Mouse (Mus musculus) neutrophil, adult 5-6 weeks (primary cell): ENCODE results near the gene Ifi202b. TPM values are rescaled to one million over a fixed set of nuclear protein-coding genes. Genes with fewer than 3 reads are reported as not detected.
"Not testable (repeated sequence)": the region's sequence is repeated elsewhere in the genome, so short reads cannot be mapped to it uniquely, and the experiment has no call there.

Experiments used
- ATAC-seq: fragments of 151-379, 151-347 bp; 2 replicates; pipeline ENCODE4 v1.8.0; 2017; ENCODE audit warnings: mild to moderate bottlenecking, moderate TSS enrichment; ENCODE audit not compliant: insufficient number of reproducible peaks, poor library complexity, low FRiP score, severe bottlenecking; ENCODE audit errors: extremely low read depth
- total RNA-seq: library from RNA; stranded (forward); fragments of 200-1000 nt; gene quantifications from 2 replicates; pipeline ENCODE4 v1.2.3, GENCODE M21; 2017

The Ifi202b gene
- total RNA-seq, 1 experiment from 2014 or later: 0.23 TPM

DNA sequence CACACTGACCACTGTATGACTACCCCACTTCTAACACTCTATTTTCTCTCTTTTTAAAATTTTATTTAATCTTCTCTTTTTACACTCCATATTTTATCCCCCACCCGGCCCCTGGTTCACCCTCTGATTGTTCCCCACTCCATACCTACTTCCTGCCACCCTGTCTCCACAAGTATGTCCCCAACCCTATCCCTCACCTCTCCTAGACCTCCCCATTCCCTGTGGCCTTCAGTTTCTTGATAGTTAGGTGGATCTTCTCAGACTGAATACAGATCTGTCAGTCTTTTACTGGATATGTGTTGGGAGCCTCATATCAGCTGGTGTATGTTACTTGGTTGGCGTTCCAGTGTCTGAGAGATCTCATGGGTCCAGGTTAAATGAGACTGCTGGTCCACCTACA, 68.0 kb downstream of the Ifi202b start:
- no peak for ATAC-seq

- not testable (repeated sequence) for ATAC-seq
Measured at GRCm38 (mm10) chr1:173913256-173913791, 69.2 kb downstream of the Ifi202b start.

Other genes starting within 250 kb of the Ifi202b start
- 10.4 and 12.3 TPM in 2 replicates for gene Ifi207, start 241.0 kb downstream of the Ifi202b start, total RNA-seq
- gene Ifi204, start 215.8 kb downstream of the Ifi202b start, total RNA-seq: 144 and 146 TPM in 2 replicates
- 14.8 and 16.9 TPM in 2 replicates for gene Ifi211, start 69.7 kb downstream of the Ifi202b start, total RNA-seq
- 805 and 849 TPM in 2 replicates for gene Mndal, start 40.3 kb downstream of the Ifi202b start, total RNA-seq
- gene Ifi203, start 40.1 kb downstream of the Ifi202b start, total RNA-seq: 225 and 245 TPM in 2 replicates
- gene Ifi205, start 49.1 kb upstream of the Ifi202b start, total RNA-seq: 4.7 and 7.6 TPM in 2 replicates
- gene Olfr433, start 58.0 kb upstream of the Ifi202b start, total RNA-seq: 0.35 and 0.37 TPM in 2 replicates
- not detected in 2 replicates for gene Olfr432, start 66.5 kb upstream of the Ifi202b start, total RNA-seq
- not detected in 2 replicates for gene Olfr430, start 83.9 kb upstream of the Ifi202b start, total RNA-seq
- not detected in 2 replicates for gene Olfr429, start 101.6 kb upstream of the Ifi202b start, total RNA-seq
- gene Olfr427, start 114.1 kb upstream of the Ifi202b start, total RNA-seq: 0.12 TPM in 1 of 2 replicates, not detected in the other
- not detected in 2 replicates for gene Olfr231, start 138.4 kb upstream of the Ifi202b start, total RNA-seq
- not detected in 2 replicates for gene Olfr424, start 148.8 kb upstream of the Ifi202b start, total RNA-seq
- not detected in 2 replicates for gene Olfr420, start 172.9 kb upstream of the Ifi202b start, total RNA-seq
- 5.7 and 5.9 TPM in 2 replicates for gene Spta1, start 190.0 kb upstream of the Ifi202b start, total RNA-seq